Mouse (Mus musculus) heart, adult 2 months (tissue): ENCODE data around the gene Fam136a. TPM values are rescaled to one million over a fixed set of nuclear protein-coding genes. Genes with fewer than 3 reads are reported as not detected.
A peak's percentile ranks its signal among the peaks of the same experiment; 100 is the strongest.
"Not testable (repeated sequence)": the region's sequence is repeated elsewhere in the genome, so short reads cannot be mapped to it uniquely, and the experiment has no call there.

Experiments
- DNase-seq, 2 experiments: peaks; one replicate each; pipeline ENCODE4 v3.0.0; 2021
- H3K27ac ChIP-seq: fragments of 200-600 bp; 2 replicates; pipeline ENCODE4 v1.8.1; 2022
- H3K27me3 ChIP-seq: fragments of 200-500 bp; 2 replicates; pipeline ENCODE4 v1.6.1; 2012; ENCODE audit warnings: mild to moderate bottlenecking, low read length, inconsistent platforms, mixed read lengths; ENCODE audit not compliant: control insufficient read depth, insufficient read depth
- H3K36me3 ChIP-seq: fragments of 200-500 bp; 2 replicates; pipeline ENCODE4 v1.6.1; 2012; ENCODE audit warnings: low read length, inconsistent platforms; ENCODE audit not compliant: control insufficient read depth, insufficient read depth
- H3K4me1 ChIP-seq: fragments of 200-500 bp; 2 replicates; pipeline ENCODE4 v1.6.1; 2011; ENCODE audit warnings: low read length; ENCODE audit not compliant: control insufficient read depth, insufficient read depth
- H3K4me3 ChIP-seq: fragments of 200-600 bp; 2 replicates; pipeline ENCODE4 v1.8.1; 2022
- H3K79me2 ChIP-seq: fragments of 200-500 bp; replicated peaks from 2 replicates; pipeline ENCODE4 v1.6.1; 2012; ENCODE audit warnings: mild to moderate bottlenecking, inconsistent platforms, low read length, moderate library complexity, mixed read lengths; ENCODE audit not compliant: control insufficient read depth, insufficient read depth
- H3K9ac ChIP-seq: fragments of 200-500 bp; 2 replicates; pipeline ENCODE4 v1.6.1; 2012; ENCODE audit warnings: low read depth, mild to moderate bottlenecking, control low read depth, inconsistent platforms, low read length, mixed read lengths
- CTCF ChIP-seq: fragments of 200-600 bp; IDR thresholded peaks from 2 replicates; pipeline ENCODE4 v1.8.1; 2022; ENCODE audit warnings: antibody characterized with exemption, mild to moderate bottlenecking, moderate library complexity
- EP300 ChIP-seq: fragments of 200-500 bp; IDR thresholded peaks from 2 replicates; pipeline ENCODE4 v1.6.1; 2011; ENCODE audit warnings: low read depth, low read length, control low read depth; ENCODE audit not compliant: insufficient read depth
- POLR2A ChIP-seq: fragments of 200-500 bp; IDR thresholded peaks from 2 replicates; pipeline ENCODE4 v1.6.1; 2011; ENCODE audit warnings: mild to moderate bottlenecking, low read depth, low read length, control low read depth; ENCODE audit not compliant: insufficient read depth
- WGBS: fragments of 180-500 bp; shearing (Covaris S2); methylation state at CpG from one replicate; pipeline ENCODE4 v1.1.7; 2018; 5-methylcytosine and 5-hydroxymethylcytosine counted together
- intact Hi-C: fragments of 180-260 bp; cut with DNase I; formaldehyde crosslinking; loops from one replicate; pipeline ENCODE4 v1.15.1; 2025
- polyA plus RNA-seq: library from polyadenylated mRNA; depleted of rRNA; stranded (reverse); fragments of >200 nt; gene quantifications from 2 replicates; pipeline ENCODE4 v1.2.3, GENCODE M21; 2012
- total RNA-seq, 2 experiments: library from RNA; stranded (reverse); gene quantifications; 2 replicates each; pipeline ENCODE4 v1.2.3; 2021

Fam136a gene
- total and polyA plus RNA-seq, 3 experiments, result 15.8 to 29.3 (median 29.3) TPM

- no peak for DNase-seq
- no peaks in the 10 kb centered on the region for H3K79me2 ChIP-seq
- H3K27me3 ChIP-seq, result 0 out of 2 replicates have a peak, but pooled peaks cover 2% of the 10 kb centered on the region
- intact Hi-C loops, result no loop called here
- no peak overlapping the region for H3K27ac ChIP-seq
- H3K36me3 ChIP-seq, result no peaks in the 10 kb centered on the region
- H3K4me3 ChIP-seq, result no peak overlapping the region
- no peak overlapping the region for H3K9ac ChIP-seq
- WGBS, result 65% methylated on average over 5 of the region's 5 CpGs
- no peak for TF ChIP-seq EP300
- no peaks in the 10 kb centered on the region for H3K4me1 ChIP-seq
Measured at GRCm38 (mm10) chr6:86325646-86326045, 39.8 kb upstream of the Fam136a start.

- no peaks in the 10 kb centered on the region for H3K36me3 ChIP-seq
- 90% methylated on average over 18 of the region's 18 CpGs for WGBS
- H3K4me3 ChIP-seq, result no peak overlapping the region
- H3K9ac ChIP-seq, result no peak overlapping the region
- 0 out of 2 replicates have a peak, but pooled peaks cover 2% of the 10 kb centered on the region for H3K27me3 ChIP-seq
- no peak overlapping the region for H3K27ac ChIP-seq
- no peak for DNase-seq
- intact Hi-C loops, result no loop called here
- no peaks in the 10 kb centered on the region for H3K4me1 ChIP-seq
- no peak for TF ChIP-seq CTCF
- no peak for TF ChIP-seq POLR2A
- no peak for TF ChIP-seq EP300
- H3K79me2 ChIP-seq, result no peaks in the 10 kb centered on the region
Measured at GRCm38 (mm10) chr6:86326866-86327265, 38.6 kb upstream of the Fam136a start.

GRCm38 (mm10) chr6:86328369-86328768, 37.1 kb upstream of the Fam136a start:
- 71% methylated on average over 3 of the region's 3 CpGs for WGBS
- Histone ChIP-seq H3K79me2 (no peaks in the 10 kb centered on the region), H3K4me3 (no peak overlapping the region), H3K27me3 (0 out of 2 replicates have a peak, but pooled peaks cover 2% of the 10 kb centered on the region), H3K36me3 (no peaks in the 10 kb centered on the region), H3K27ac (no peak overlapping the region), H3K9ac (no peak overlapping the region), H3K4me1 (no peaks in the 10 kb centered on the region)
- TF ChIP-seq EP300 (no peak), POLR2A (no peak), CTCF (no peak)
- intact Hi-C loops, result no loop called here
- no peak for DNase-seq

DNA sequence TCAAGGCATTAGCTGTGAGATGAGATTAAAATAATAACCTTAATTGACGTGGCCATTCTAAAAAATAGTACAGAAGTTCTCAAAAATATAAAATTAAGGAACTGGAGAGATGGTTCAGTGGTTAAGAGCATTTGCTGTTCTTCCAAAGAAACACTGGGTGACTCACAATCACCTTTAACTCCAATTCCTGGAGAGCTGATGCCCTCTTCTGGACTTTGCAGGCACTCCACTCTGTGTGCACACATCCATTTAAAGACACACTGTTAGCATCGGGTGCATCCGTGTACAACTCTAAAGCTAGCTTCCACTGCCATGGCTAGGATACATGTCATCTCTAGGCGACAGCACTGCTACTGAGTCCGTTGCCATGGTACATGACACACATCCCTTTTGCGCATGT, 35.5 kb upstream of the Fam136a start:
- Histone ChIP-seq H3K4me1 (no peaks in the 10 kb centered on the region), H3K4me3 (no peak overlapping the region), H3K27me3 (0 out of 2 replicates have a peak, but pooled peaks cover 2% of the 10 kb centered on the region), H3K79me2 (no peaks in the 10 kb centered on the region), H3K27ac (no peak overlapping the region), H3K36me3 (no peaks in the 10 kb centered on the region), H3K9ac (no peak overlapping the region)
- TF ChIP-seq POLR2A (no peak), EP300 (no peak), CTCF (0 out of 2 replicates have a peak, but pooled peaks have one; percentile 6)
- intact Hi-C loops, result no loop called here
- WGBS, result 95% methylated on average over 6 of the region's 6 CpGs
- DNase-seq, result no peak

GRCm38 (mm10) chr6:86335121-86335849, 30.2 kb upstream of the Fam136a start:
- no peaks in the 10 kb centered on the region for H3K4me1 ChIP-seq
- WGBS, result 64% methylated on average over 11 of the region's 11 CpGs
- no peak for TF ChIP-seq CTCF
- TF ChIP-seq EP300, result no peak
- no peak for TF ChIP-seq POLR2A

DNA sequence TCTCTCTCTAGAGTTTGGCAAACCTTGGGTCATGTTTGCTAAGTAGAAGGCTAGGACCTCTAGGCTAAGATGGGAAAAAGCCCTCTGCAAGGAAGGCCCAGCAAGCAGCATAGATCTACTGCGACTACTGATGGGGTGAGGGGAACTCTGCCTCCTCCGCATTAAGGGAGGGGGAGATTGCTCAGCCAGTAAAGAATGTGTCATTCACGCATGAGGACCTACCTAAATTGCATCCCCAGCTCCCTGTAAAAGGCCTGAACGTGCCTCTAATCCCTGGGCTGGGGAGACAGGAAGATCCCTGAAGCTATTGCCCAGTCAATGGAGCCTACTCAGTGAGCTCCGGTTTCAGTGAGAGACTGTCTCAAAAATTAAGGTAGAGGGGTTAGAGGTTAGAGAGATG, 29.6 kb upstream of the Fam136a start:
- Histone ChIP-seq H3K27me3 (no peaks in the 10 kb centered on the region), H3K36me3 (no peaks in the 10 kb centered on the region), H3K9ac (no peak overlapping the region), H3K4me1 (no peaks in the 10 kb centered on the region), H3K4me3 (no peak overlapping the region), H3K27ac (no peak overlapping the region), H3K79me2 (no peaks in the 10 kb centered on the region)
- DNase-seq, result no peak
- TF ChIP-seq POLR2A (no peak), CTCF (no peak), EP300 (no peak)
- intact Hi-C loops, result no loop called here
- WGBS, result 78% methylated on average over 5 of the region's 5 CpGs

More at GRCm38 (mm10) chr6:86335121-86335849, 30.2 kb upstream of the Fam136a start:
- Histone ChIP-seq H3K9ac (no peak overlapping the region), H3K4me3 (no peak overlapping the region), H3K27me3 (no peaks in the 10 kb centered on the region), H3K27ac (no peak overlapping the region), H3K36me3 (no peaks in the 10 kb centered on the region), H3K79me2 (no peaks in the 10 kb centered on the region)
- intact Hi-C loops, result no loop called here
- DNase-seq, result no peak

GRCm38 (mm10) chr6:86336340-86336739, 29.1 kb upstream of the Fam136a start:
- H3K79me2 ChIP-seq, intact Hi-C loops, H3K27ac ChIP-seq, H3K27me3 ChIP-seq, H3K4me1 ChIP-seq, H3K36me3 ChIP-seq, H3K4me3 ChIP-seq, DNase-seq, H3K9ac ChIP-seq: not testable (repeated sequence)
- 87% methylated on average over 4 of the region's 4 CpGs for WGBS
